Mouse (Mus musculus) natural killer cell, adult 2 months (primary cell): ENCODE measurements around the gene Bcl2l2.

Experiments
- DNase-seq, 2 experiments: peaks; one replicate each; pipeline ENCODE4 v3.0.0; 2022; ENCODE audit warnings: low spot score in 2 of 2

The Bcl2l2 gene

GRCm38 (mm10) chr14:54883154-54884021, at the start of gene Bcl2l2, which contains the start of gene Gm20521:
Gene Bcl2l2, plus strand, starts transcription at chr14:54883377.
Gene Gm20521, plus strand, starts transcription at chr14:54883441.
- peak; percentile 11 to 20 for DNase-seq

- DNase-seq = no peak
Measured at GRCm38 (mm10) chr14:54843461-54843860, 39.7 kb upstream of the Bcl2l2 start.

DNA sequence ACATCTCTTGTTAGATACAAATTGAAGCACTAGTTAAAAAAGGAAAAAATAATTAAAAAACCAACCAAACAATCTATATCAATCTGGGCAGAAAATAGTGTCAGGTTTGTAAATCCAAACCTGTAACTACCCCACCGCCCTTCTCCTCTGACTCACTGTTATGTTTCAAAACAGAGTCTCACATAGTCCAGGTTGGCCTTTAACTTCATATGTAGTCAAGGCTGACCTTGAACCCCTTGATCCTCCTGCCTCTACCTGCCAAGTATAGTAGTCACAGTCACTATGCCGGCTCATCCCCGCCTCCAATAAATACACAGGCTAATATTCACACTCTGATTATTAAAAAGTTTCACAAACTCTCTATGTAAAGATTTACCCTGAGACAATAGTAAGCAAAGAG, 27.5 kb upstream of the Bcl2l2 start:
- DNase-seq = no peak

DNA sequence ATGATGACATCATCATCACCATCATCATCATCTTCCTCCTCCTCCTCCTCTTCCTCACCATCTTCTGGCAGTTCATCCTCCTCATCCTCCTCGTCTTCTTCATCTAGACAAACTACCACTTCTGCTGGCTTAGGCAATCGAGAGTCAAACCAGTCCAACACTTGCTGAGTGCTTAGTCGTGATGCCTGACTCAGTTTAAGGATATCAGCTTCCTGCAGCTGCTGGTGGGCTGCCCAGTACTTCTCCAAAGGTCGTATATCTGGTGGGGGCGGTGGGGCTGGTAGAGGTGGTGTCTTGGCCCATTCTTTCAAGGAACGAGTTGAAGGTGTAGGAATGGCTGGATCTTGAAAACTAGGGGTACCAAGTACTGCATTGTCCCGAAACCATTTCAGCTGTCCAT, 26.5 kb upstream of the Bcl2l2 start:
- DNase-seq = no peak

DNA sequence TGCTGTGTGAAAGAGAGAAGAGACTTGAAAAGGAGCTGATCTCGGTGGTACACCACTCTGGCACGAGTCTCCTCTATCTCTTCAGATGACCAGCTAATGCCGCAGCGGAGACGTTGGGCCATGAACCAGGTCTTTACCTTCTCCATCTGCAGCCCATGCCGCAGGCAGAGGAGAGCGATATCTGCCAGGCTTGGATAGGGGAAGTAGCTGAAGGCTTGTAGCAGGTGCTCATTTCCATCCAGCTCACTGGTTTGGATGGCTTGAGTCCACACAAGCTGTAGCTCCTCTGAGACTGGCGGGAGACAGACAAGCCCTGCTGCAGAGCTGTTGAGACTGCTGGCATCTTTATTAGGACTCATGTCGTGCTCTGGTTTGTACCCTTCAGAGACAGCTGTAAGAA, 25.3 kb upstream of the Bcl2l2 start:
- DNase-seq = no peak

DNA sequence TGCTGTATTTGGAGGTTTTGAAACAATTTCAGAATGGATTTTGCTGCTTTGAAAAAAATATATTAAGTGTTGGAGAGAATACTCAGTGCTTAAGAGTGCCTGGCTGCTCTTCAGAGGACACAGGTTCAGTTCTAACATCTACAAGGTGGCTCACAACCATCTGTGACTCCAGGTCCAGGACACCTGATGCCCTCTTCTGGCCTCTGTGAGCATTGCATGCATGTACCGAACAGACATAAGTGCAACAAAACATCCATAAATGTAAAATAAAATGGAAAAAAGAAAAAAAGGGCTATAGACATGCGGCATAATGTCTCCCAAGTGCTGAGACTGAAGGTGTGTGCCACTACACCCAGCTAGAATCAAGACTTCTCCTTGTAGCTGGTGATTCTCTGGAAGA, 22.7 kb upstream of the Bcl2l2 start:
- DNase-seq = peak; percentile 36 to 53

DNA sequence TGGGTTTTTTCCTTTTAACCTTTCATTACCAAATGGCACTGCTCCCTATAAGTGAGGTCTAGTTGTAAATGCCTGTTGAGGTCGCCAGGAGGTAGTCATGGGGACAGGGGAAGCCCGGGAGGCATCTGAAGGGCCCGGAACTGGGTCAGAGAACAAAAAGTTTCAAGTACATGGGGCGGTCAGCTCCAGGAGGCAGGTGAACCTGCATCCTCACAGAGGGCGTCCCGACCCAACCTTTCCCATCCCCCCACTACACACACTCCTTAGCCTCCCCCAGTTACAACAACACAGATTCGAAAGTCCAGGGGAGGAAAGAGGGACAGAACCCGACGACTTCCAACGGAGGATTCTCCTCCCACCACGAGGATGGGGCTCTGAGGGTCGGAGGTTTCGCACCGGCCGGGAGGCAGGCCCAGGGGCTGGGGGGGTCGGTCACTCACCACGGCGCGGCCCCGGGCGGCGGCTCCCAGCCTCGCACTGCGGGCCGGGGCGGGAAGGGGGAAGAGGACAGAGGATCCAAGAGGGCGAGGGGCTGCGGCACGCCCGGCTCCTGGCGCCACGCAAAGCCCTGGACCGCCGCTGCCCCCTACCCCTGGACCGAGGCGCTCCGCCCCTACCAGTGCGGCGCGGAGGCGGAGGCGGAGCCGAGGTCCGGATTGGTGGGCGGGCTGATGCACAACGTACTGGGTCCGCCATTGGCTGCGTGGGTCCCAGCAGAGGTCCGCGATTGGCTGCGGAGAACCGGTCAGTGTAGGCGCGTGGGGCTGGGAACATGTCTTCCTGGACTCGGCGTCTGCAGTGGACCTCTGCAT, 19.5 kb upstream of the Bcl2l2 start:
- DNase-seq = peak; percentile 81 to 82

DNA sequence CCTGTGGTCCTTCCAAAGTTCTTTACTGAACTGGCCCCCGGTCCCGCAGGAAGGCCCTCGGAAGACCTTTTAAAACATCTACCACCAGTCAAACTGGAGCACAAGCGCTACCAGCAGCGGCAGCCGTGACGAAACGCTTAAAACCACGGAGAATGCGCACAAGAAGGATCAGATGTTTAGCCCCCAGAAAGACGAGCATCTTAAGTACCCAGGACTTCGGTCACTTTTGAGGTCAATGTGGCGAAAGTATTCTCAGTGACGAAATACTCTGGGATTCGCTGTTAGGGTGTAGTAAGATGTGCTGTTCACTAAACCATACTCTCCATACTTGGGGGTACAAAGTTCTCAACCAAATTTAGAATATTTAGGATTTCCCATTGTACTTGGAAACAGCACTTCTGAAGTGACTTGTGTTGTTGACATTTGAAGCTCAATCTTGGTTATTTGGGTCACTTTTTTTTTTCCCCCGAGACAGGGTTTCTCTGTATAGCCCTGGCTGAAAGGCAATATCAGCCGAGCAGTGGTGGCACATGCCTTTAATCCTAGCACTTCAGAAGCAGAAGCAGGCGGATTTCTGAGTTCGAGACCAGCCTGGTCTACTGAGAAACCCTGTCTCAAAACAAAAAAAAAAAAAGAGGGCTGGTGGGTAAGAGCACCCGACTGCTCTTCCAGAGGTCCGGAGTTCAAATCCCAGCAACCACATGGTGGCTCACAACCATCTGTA, 18.7 kb upstream of the Bcl2l2 start:
- DNase-seq = peak in 1 of 2 experiments; percentile 32

DNA sequence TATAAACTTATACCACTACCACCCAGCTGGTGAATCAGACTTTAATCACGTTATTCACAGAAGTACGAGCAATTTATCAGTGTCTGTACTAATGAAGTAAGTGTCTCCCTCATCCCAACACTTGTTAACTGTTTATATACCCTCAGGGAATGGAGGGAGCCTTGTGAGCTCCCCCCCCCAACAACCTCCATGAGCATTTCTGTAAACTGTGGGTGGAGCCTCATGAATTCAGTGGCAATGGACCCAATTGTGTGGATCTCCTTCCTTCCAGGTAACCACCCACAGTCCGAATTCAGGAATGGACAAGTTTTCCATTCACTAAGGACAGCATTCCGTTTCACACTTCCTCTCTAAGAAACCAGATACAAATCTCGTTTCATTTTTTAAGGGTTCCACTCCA, 17.6 kb upstream of the Bcl2l2 start:
- DNase-seq = no peak

DNA sequence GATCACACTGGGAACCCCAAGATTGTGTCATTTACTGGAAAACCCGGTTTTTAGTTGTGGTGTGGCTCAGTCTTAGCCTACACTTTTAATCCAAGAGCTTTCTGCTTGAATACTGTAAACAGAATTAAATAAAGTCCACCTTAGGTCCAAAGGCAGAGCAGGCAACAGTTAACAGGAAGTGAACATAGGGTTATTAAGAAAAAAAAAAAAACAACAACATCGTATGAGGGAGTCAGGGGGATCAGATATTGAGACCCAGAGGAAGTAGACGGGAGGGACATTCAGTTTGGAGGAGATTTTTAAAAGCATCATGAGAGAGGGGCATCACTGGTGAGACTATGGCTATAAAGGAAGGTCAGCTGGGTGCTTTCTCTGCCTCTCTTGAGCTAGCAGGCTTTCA, 16.9 kb upstream of the Bcl2l2 start:
- no peak for DNase-seq

GRCm38 (mm10) chr14:54866936-54867335, 16.2 kb upstream of the Bcl2l2 start:
- peak; percentile 45 to 59 for DNase-seq

DNA sequence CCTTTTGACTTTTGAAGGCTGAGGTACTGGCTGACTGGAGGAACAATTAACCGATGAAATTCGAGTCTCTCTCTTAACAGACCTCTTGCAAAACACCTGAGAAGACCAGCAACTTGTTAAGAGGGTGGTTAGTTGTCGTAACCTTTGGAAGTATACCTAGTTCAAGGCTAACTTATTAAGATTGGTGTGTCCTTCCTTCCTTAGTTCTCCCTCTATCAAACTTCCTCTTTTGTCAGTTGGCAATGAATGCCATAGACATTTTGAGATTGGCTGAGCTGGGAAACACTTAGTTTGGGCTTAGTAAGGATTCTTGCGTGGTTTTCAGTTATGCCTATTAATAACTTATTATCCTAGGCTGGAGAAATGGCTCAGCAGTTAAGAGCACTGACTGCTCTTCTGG, 15.2 kb upstream of the Bcl2l2 start:
- DNase-seq = no peak

GRCm38 (mm10) chr14:54870861-54871260, 12.3 kb upstream of the Bcl2l2 start, which contains the start of gene Homez:
Gene Homez, minus strand, starts transcription at chr14:54870961.
- no peak for DNase-seq

DNA sequence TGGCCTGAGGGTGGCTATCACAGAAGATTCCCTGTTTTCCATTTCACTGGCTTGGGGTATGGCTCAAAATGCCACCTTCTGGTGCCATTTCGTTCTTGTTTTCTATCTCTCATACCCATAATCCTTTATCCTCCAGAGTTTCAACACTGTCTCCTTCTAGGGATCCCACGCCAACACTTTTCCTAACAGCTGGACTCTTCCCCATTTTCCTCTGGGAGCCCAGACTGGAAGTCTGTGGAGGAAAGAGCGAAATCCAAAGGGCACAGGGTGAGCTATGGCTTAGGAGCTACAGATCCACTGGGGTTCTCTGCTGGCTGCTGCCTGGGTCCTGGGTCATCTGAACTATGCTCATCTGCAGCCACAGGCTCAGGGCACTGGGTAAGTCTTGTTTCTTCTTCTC, 9.0 kb upstream of the Bcl2l2 start:
- DNase-seq = no peak

- no peak for DNase-seq
Measured at GRCm38 (mm10) chr14:54875844-54876538, 7.2 kb upstream of the Bcl2l2 start.

- peak; percentile 38 to 54 for DNase-seq
Measured at GRCm38 (mm10) chr14:54876539-54877047, 6.6 kb upstream of the Bcl2l2 start.

- DNase-seq = peak; percentile 12 to 28
Measured at GRCm38 (mm10) chr14:54877048-54877715, 6.0 kb upstream of the Bcl2l2 start, which contains the start of gene Ppp1r3e. Gene Ppp1r3e, minus strand, starts transcription at chr14:54877550.

- DNase-seq = no peak
Measured at GRCm38 (mm10) chr14:54884022-54884712, 990 bp downstream of the Bcl2l2 start.

- DNase-seq = no peak
Measured at GRCm38 (mm10) chr14:54885309-54885708, 2.1 kb downstream of the Bcl2l2 start.

- DNase-seq = no peak
Measured at GRCm38 (mm10) chr14:54892200-54892599, 9.0 kb downstream of the Bcl2l2 start, which contains the start of gene Pabpn1. Gene Pabpn1, plus strand, starts transcription at chr14:54892500.
